In the genomic region with DNA sequence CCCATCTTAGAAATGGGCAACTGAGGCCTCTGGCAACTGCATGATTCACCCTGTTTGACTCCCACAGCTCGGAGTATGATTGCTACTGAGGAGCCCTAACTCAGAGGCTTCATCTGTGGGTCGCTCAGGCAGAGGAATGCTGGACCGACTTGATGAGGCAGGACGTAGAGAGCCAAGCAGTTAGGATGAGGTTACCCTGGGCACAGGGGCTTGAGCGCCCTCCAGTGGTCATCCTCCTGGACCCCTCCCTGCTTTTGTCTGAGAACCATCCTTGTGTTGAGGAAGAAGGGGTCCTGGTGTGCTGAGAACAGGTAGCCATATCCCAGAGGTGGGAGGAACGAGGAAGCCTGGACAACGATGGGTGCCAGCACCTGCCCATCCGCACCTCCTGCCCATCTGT, we compare ENCODE assay signal across 9 mouse cellular contexts.
DNase-seq lines count a peak whose midpoint lies in the region; ATAC-seq and TF ChIP-seq lines count a peak whose summit lies in the region.
"Had no signal": no experiment of that assay in that cellular context is flagged by ENCODE, and none has a peak within 500 bp of the region (broad histone marks: within the 10 kb centered on the region; RNA-seq: fewer than 3 reads in every experiment).

No protein-coding gene starts in this region.

- 13% methylated on average over 8 of the region's 8 CpGs for WGBS in liver, embryonic 12.5 days (ENCODE audit: insufficient replicate concordance)
- WGBS in kidney, embryonic 16.5 days, result 8% methylated on average over 8 of the region's 8 CpGs
- WGBS in small intestine, adult 2 months, result 13% methylated on average over 8 of the region's 8 CpGs

- peaks cover 90% of the 10 kb centered on the region for H3K27me3 ChIP-seq in liver, embryonic 12.5 days (replicated peaks)
- H3K27me3 ChIP-seq in kidney, embryonic 16.5 days (ENCODE audit: insufficient read depth, low read length), result peaks cover 53% of the 10 kb centered on the region
- peaks cover 16% of the 10 kb centered on the region for H3K27me3 ChIP-seq in small intestine, adult 2 months (ENCODE audit: control insufficient read depth, insufficient read depth, low read length)

- no peaks in the 10 kb centered on the region for H3K4me1 ChIP-seq in liver, embryonic 12.5 days
- H3K4me1 ChIP-seq in kidney, embryonic 16.5 days (ENCODE audit: insufficient read depth, low read length), result peaks cover 12% of the 10 kb centered on the region
- H3K4me1 ChIP-seq in small intestine, adult 2 months (ENCODE audit: control insufficient read depth, insufficient read depth, insufficient read length, low read length), result no peaks in the 10 kb centered on the region

- intact Hi-C loops in gastrocnemius, postnatal 14 days (cut with DNase I; ENCODE audit: low total_unique reads), result loop anchor here (2.0 kb wide), 1 partner anchor 133 kb away; no protein-coding TSS in a partner anchor

- TF ChIP-seq CTCF in small intestine, adult 2 months (IDR thresholded peaks at IDR 0.05; ENCODE audit: extremely low read depth, insufficient read length, insufficient replicate concordance, low read depth, low read length), result peak; percentile 52; the same call in 1 of the 2 replicates

- H3K9ac ChIP-seq in liver, embryonic 12.5 days, result no peak overlapping the region
- no peak overlapping the region for H3K9ac ChIP-seq in kidney, embryonic 16.5 days (replicated peaks; ENCODE audit: low read length)
- H3K9ac ChIP-seq: embryonic facial prominence, embryonic 12.5 days had no signal

- no peak for TF ChIP-seq POLR2A in small intestine, adult 2 months (IDR thresholded peaks at IDR 0.05; ENCODE audit: low read depth, low read length)

- ATAC-seq in liver, embryonic 12.5 days, result no peak
- ATAC-seq in kidney, embryonic 16.5 days (ENCODE audit: low FRiP score, low TSS enrichment), result peak; percentile 28; the same call in 1 of the 2 replicates

- peak; percentile 29 for DNase-seq in liver
- peak; percentile 46 for DNase-seq in ZHBTc4 (ENCODE audit: low read depth, low spot score)
- DNase-seq in cerebellum, adult 9-11 months, result peak; percentile 85
- no peak for DNase-seq in left cerebral cortex, adult 8-10 months (ENCODE audit: low spot score in 2 of 2)
- no peak for DNase-seq in gastrocnemius, postnatal 14 days

- no peaks in the 10 kb centered on the region for H3K36me3 ChIP-seq in liver, embryonic 12.5 days
- no peaks in the 10 kb centered on the region for H3K36me3 ChIP-seq in kidney, embryonic 16.5 days (ENCODE audit: insufficient read depth, low read length)
- no peaks in the 10 kb centered on the region for H3K36me3 ChIP-seq in small intestine, adult 2 months (ENCODE audit: control insufficient read depth, insufficient read depth, low read length)
- H3K36me3 ChIP-seq: embryonic facial prominence, embryonic 12.5 days had no signal

- H3K4me3 ChIP-seq in liver, embryonic 12.5 days, result no peak overlapping the region
- no peak overlapping the region for H3K4me3 ChIP-seq in kidney, embryonic 16.5 days (ENCODE audit: low read length)
- H3K4me3 ChIP-seq in small intestine, adult 2 months (ENCODE audit: low read depth, low read length), result no peak overlapping the region
- H3K4me3 ChIP-seq: embryonic facial prominence, embryonic 12.5 days had no signal

- H3K4me2 ChIP-seq in liver, embryonic 12.5 days, result no peak overlapping the region
- no peak overlapping the region for H3K4me2 ChIP-seq in kidney, embryonic 16.5 days (replicated peaks; ENCODE audit: low read depth, low read length)
- H3K4me2 ChIP-seq: embryonic facial prominence, embryonic 12.5 days had no signal

- H3K27ac ChIP-seq in liver, embryonic 12.5 days, result no peak overlapping the region
- no peak overlapping the region for H3K27ac ChIP-seq in kidney, embryonic 16.5 days (ENCODE audit: low read length)
- no peak overlapping the region for H3K27ac ChIP-seq in small intestine, adult 2 months (ENCODE audit: insufficient read depth, low read depth, low read length)
- H3K27ac ChIP-seq: embryonic facial prominence, embryonic 12.5 days had no signal

- H3K9me3 ChIP-seq in liver, embryonic 12.5 days (replicated peaks), result no peaks in the 10 kb centered on the region
- no peaks in the 10 kb centered on the region for H3K9me3 ChIP-seq in kidney, embryonic 16.5 days (ENCODE audit: low read length)
- H3K9me3 ChIP-seq: embryonic facial prominence, embryonic 12.5 days had no signal

Comparison
In these comparisons a context has a peak if more than half of its experiments do, and no peak if none do; other contexts are left out.
1. DNase-seq: peak in liver (single experiment), ZHBTc4 (single experiment) and cerebellum, adult 9-11 months (single experiment); none in left cerebral cortex, adult 8-10 months (0 of 2) and gastrocnemius, postnatal 14 days (single experiment).